Mouse (Mus musculus) B cell, adult 2 months (primary cell): ENCODE results near the gene Adk.
A peak's percentile ranks its signal among the peaks of the same experiment; 100 is the strongest.

Source experiments
- DNase-seq, 2 experiments: peaks; one replicate each; pipeline ENCODE4 v3.0.0; 2022

Adk gene

DNA sequence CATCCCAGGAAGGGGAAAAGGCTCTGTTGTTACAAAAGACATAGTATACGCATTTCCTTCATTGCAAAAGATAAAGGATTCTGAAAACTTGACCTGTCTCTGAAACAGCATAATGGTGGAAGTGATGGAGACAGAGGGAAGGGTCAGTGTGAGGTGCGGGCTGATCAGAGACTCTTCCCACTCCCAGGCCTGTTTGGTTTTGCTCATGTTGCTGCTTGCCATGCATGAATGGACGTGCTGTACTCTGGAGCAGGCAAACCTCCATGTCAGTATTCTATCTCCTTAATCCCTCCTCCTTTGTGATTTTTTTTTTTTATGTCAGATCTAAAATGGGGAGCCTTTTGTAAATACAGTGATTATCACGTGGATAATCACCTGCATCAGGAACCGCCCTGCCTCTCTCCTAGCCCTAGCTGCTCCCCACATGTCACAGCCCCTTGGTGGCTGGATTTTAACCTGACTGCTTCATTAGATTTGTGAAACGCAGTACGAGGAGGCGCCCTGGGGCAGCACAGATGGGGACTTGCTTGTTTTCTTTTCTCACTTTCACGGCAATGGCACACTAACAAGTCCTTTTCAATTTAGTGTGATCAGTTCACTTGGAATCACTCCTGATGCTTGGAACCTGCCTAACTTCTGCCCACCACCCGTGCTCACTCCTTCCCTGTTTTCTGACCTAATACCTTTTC, 307.0 kb downstream of the Adk start:
- no peak for DNase-seq

- no peak for DNase-seq
Measured at GRCm38 (mm10) chr14:21359896-21360525, 307.6 kb downstream of the Adk start.

- no peak for DNase-seq
Measured at GRCm38 (mm10) chr14:21367095-21367494, 314.7 kb downstream of the Adk start.

- no peak for DNase-seq
Measured at GRCm38 (mm10) chr14:21368622-21369021, 316.2 kb downstream of the Adk start.

DNA sequence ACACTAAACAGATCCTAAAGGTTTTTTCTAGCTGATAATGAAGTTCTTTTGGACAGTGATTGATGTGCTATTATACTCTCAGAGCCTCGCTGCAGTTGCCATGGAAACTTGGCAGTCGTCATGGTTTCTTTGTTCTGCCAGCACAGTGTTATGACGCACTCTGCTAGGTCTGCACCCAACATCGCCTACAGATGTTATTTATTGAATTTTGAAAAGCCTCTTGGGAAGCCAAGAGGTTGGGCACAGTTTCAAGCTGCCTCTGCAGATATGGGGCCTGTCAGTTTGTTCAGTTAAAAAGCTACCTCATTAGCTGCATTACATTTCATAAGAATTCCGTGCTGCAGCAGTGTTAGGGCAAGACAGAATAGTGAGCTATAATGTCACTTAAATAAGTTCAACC, 316.8 kb downstream of the Adk start:
- DNase-seq, result peak; percentile 3 to 14

DNA sequence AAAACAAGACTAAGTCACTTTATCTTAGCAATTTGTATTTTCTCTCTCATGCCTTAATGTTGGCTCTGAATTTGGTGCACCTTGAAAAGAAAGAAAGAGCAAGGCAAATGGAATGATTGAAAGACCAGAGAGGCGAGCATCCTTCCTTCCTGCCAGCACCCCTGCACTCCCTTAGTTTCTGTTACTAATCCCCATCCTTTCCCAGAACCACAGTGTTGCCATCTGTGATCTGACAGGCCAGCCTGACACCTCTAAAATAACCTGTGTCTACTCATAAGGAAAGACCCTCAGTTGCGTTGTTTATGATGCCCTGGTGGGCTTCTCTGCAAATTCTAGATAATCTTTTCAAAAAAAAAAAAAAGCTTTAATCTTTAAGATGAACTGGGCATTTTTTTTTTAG, 319.6 kb downstream of the Adk start:
- no peak for DNase-seq

DNA sequence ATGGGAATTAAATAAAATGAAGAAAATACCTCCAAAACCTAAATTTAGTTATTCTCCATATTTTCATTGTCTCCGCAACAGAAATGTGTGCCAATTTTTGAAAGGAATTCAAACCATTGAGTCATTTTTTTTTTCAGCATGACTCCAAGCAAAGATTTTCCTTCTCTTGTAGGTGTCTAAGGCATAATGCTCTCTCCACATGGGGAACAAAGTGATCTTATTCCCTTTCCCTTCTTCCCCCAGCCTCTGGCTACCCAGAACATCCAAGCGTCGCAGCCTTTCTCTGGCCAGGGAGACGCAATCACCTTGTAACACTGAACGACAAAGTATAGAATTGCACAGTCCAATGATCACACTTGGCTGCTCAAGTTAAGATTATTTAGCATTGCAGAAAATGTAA, 320.3 kb downstream of the Adk start:
- DNase-seq, result no peak

- no peak for DNase-seq
Measured at GRCm38 (mm10) chr14:21383701-21384428, 331.5 kb downstream of the Adk start.

DNA sequence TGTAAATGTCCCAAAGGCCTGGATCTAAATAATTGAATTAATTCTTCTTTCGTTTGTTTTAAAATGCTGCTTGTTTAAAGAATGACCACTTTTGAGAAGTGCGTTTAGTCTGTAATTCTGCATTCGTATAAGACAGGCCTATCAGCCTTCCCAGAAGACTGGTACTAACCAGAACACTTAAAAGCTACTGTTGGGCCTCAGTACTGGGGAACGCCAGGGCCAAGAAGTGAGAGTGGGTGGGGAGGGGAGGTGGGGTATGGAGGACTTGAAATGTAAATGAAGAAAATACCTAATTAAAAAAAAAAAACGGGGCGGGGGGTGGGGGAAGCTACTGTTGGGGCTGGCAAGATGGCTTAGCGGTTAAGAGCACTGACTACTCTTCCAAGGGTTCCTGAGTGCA, 347.1 kb downstream of the Adk start:
- no peak for DNase-seq

DNA sequence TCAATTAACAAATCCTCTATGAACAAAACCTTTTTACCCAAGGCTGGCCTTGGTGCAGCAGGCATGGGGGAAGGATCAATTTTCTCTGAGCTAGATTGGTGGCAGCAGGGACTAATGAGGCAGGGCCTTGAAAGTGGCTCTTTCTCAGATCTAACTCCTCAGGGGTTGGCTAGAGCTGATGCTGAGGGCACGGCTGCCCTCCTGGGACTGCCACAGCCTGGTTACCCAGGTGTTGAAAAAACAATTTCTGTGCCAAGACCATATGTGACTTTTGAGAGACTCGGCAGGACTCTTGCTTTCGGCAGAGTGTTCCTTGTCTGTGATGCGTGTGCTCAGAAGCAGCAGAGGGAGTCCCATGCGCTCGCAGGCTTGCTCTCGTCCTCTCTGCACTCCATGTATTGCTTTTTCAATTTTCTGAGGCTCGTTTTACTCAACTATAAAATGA, 349.8 kb downstream of the Adk start:
- DNase-seq, result no peak

DNA sequence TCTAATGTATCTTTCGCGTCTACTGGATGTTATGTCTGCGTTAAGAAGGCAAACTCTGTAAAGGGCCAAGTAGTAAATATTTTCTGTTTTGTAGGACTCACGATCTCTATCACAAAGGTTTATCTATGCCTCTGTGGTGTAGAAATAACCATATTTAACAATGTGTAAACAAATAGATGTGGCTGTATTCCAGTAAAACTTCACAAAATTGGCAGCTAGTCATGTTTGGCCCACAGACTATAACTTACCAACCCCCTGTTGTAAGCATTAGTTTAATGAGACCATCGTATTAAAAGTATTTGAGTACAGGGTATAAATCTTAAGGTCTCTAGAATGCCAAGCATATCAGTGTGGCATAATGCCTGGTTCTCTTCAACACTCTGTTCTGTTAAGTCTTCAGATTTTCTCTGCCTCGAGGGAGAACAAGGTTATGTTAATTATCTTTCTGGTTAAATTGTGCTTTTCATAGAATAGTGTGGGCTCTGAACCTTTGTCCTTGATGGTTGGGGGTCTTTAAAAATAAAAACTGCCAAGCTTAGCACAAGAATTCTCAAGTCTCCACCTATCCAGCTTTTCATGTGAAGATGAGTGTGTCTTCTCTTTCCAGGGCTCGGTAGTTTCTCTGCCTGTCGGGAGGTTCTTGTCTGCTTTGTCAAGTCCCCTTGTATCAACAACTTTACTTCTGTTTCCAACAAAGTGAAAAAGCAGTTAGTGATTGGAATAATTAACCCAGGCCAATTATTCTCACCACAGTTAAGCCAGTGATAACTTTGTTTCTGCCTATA, 350.4 kb downstream of the Adk start:
- no peak for DNase-seq

DNA sequence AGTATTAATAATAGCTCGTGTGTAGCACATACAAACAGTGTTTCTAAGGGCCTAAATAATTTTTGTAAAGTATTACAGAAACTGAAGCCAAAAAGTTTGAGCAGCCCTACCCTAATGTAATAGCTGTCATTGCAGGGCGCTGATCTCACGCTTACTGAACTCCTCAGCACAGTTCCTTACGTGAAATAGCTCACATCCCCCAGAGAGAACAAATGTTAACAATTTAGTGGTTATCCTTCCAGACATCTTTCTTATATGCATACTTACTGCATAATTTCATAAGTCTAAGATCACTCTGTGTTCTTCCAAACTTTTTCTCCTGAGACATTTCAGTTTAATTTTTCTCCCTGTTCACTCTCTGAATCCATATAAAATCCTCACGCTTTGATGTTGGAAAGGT, 354.6 kb downstream of the Adk start:
- no peak for DNase-seq

DNA sequence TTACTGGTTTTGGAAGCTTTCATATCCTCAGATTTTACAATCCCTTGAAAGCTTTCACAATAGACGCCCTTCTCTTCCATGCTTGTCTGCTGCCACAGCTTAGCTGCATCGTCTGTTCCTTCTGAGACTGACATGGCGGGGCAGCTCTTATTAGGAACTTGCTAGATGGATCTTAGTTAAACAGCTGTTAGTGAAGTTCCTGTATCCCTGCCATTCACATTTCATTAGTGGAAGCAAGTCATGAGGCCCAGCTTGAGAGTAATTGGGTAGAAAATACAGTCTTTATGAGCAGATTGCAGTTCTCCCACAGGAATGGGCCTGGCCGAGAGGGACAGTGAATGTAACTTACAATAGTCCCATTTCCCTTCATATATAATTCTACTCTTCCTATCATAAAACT, 356.5 kb downstream of the Adk start:
- DNase-seq, result no peak

GRCm38 (mm10) chr14:21410769-21411477, 358.5 kb downstream of the Adk start:
- DNase-seq, result no peak

DNA sequence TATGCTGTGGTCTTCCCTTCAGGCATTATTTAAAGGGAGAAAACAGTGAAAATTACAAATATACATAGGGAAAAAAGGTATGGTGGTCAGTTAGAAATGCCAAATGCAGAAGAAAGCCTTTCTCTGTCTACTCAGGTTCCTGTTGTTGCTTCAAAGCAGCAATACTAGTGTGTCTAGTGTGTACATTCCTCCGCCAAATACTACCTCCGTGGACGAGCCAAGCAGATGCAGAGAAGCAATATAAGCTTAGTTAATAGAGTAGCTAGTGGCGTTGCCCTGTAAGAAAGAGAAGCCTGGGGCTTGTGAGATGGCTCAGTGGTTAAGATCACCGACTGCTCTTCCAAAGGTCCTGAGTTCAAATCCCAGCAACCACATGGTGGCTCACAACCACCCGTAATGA, 359.1 kb downstream of the Adk start:
- DNase-seq, result no peak

DNA sequence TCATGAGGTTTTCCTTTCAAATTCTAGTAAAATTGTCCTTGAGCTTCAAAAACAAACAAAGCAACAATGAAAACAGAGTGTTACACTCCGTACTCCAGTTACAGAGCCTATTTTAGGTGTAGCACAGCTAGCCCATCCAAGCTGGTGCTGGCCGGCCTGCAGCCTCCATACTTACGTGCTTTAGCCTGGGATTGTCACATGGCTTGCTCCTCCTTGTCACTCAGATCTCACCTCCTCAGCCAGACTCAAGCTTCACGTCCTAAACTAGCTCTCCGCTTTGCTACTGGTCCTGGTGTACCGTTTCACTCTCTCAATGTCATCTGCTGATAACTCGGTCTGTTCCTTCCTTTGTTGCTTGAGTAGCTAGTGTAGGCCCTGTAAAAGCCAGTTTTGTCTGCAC, 366.0 kb downstream of the Adk start:
- DNase-seq, result no peak

GRCm38 (mm10) chr14:21427369-21427768, 375.0 kb downstream of the Adk start:
- DNase-seq, result no peak

GRCm38 (mm10) chr14:21433415-21433814, 381.0 kb downstream of the Adk start:
- DNase-seq, result no peak

DNA sequence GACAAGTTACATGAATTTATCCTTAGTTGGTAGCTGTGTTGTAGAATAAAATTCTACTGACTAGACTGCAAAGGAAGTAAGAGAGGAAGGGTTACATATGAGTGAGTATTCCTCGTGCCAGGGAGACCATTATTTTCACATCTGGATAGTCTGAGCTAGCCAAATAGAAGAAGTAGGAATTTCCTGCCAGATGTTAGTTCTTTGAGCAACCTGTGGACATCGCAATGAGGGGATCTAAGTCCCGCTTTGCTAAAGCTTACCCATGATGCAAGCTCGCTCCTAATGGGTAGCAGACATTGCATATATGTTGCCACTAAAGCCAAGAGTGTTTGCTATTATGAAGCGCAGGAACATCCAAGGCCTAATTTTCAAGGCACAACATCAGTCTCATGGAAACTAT, 381.6 kb downstream of the Adk start:
- no peak for DNase-seq

GRCm38 (mm10) chr14:21434686-21435085, 382.3 kb downstream of the Adk start:
- DNase-seq, result no peak

DNA sequence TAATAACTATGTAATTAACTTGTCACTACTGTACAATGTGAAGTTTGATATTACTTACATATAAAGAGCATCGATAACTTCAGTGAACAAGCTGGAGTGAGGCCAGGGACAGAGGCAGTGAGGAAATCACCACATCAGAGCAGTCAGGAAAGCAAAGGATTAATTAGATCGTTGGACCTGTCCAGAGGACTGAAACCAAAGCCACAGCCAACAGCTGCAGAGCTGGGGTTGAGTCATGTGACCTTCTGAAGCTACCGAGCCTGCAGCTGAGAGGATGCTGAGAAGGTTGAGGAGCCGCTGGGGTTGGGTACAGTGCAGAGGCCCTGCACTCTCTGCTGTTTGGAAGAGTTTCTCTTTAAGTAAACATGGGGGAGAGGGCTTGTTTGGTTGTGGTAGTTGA, 387.4 kb downstream of the Adk start:
- no peak for DNase-seq

- no peak for DNase-seq
Measured at GRCm38 (mm10) chr14:21440526-21440925, 388.2 kb downstream of the Adk start.
